Mouse (Mus musculus): ENCODE data around the gene Snx33.
"Not testable (repeated sequence)": the region's sequence is repeated elsewhere in the genome, so short reads cannot be mapped to it uniquely, and the experiment has no call there.

Gene Snx33

DNA sequence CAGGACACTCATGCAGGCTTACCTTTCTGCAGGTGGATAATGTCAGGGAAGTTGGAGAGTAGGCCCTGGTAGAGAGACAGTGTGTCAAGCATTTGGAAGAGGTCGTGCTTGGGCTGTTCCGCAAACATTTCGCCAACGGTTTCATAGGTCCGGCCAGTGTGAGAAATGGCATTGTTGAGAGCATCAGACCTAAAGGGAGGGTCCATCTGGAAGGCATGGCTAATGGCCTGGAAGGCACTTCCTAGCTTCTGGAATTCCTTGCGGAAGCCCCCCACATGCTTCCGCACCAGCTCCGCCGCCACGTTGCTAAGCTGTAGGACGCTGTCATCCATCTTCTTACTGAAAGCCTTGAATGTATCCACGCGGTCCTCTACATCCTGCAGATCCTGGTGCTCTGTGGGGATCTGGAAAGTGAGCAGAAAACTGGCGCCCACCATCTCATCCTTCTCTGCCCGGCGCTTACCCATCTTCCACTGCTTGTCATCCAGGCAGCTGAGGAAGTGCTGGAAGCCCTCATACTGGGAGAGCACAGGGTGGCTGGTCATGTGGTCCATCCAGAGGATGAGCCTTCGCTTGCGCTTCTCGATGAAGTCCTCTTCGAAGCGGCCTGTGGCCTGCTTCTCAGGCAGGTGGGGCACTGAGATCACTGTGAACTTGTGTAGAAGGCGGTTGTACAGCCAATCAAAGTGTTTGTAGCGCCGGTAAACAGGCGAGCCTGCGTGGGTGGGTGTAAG is 2.7 kb downstream of the Snx33 start:
- no peak for DNase-seq

DNA sequence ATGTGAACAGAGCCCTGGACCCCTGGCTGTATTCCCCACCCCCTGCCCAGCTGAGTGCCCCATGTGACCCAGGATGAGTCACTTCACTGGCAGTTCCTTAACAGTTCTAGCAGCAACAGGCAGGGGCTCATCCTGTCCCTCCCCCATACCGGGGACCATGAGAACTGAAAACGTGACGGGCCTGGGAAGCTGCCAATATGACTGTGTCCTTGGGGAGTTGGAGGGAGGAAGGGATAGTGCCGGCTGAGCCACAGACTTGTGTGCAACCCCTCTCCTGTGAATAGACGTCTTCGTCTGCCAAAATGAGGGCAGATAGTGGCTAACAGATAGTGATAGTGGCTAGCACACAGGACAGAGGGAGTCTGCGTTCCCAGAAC is 3.5 kb downstream of the Snx33 start:
- peak; percentile 38 for DNase-seq

DNA sequence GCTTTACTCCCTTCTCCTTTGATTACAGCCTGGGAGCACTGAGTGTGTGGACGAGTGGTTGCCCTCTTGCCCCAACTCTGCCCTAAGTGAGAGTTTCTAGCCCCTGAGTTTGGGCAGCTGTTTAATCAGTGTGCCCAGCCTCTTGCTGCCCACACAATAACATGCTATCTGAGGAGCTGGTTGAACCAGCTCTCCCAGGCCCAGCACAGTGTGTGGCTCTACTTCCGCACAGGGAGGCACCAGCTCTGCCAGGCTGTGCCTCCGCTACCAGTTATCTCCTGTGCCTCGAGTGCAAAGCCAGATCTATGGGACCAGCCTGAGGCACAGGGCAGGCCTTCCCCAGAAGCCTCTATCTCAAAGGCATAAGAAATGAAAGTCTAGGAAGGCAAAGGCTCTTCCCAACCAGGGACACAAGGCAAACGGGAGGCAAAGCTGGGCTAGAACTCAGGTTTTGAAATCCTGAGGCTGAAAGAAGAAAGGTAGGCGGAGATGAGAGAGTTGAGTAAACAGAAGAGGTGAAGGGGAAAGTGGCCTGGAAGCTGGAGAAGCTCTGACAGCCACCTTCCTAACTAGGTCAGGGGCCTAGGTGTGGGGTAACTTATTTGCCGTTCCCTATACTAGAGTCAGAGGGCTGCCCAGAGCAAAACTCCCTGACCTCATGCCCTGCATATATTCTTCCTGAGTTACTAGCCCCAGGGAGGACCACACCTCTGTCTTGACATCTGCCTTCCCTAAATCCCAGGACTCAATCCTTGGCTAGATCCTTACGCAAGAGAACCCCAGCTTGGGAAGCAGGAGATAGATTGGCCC is 4.1 kb downstream of the Snx33 start:
- DNase-seq = no peak

DNA sequence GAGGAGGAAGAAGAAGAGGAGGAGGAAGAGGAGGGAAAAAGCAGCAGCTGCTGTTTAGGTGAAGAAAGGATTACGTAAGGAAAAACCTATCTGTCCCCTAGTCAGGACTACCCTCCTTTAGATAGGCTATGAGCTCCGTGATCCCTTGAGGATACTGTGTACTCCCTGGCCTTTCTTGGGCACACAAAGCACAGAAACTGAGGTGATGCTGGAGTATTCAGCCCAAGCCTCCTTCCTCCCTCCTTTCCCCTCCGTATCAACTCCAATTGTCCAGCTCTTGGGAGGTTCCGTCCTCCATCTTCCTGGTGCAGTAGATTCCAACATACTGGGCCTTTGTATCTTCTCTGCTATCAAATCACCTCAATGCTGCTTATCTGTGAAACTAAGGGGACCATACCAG is 5.4 kb downstream of the Snx33 start:
- no peak for DNase-seq

DNA sequence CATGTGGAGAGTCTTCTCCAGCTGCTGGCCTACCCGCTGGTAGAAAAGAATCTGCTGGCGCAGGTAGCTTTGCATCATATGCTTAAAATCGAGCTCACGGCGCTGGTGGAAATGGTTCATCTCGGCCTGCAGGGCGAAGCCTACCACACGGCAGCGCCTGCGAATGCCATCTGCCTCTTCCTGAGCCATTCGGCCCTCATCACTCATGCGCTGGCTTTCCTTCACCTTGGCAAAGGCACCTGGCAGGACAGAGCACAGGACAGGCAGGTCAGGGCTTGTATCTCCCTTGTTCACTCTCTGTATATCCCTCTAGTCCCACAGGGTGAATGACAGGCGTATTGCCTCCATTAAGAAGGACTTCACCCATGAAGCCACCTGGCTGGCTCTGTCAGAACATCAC is 9.7 kb downstream of the Snx33 start:
- DNase-seq = no peak

DNA sequence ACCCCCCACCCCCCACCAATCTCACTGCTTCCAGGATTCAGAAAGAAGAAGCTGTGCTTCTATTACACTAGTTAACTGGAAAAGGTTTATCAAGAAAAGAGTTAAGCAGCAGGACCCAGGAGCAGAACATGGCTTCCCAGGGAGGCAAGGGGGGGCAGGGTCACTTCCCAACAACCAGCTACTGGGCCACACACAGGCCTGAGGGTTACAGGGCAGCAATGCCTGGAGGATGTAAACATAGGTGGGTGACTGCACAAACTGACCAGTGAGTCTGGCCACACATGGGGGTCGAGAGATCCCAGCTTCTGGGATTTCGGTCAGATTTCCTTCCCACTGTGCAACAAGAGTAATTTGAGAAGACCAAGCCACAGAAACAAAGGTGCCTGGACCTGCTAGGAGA is 11.0 kb downstream of the Snx33 start:
- no peak for DNase-seq

DNA sequence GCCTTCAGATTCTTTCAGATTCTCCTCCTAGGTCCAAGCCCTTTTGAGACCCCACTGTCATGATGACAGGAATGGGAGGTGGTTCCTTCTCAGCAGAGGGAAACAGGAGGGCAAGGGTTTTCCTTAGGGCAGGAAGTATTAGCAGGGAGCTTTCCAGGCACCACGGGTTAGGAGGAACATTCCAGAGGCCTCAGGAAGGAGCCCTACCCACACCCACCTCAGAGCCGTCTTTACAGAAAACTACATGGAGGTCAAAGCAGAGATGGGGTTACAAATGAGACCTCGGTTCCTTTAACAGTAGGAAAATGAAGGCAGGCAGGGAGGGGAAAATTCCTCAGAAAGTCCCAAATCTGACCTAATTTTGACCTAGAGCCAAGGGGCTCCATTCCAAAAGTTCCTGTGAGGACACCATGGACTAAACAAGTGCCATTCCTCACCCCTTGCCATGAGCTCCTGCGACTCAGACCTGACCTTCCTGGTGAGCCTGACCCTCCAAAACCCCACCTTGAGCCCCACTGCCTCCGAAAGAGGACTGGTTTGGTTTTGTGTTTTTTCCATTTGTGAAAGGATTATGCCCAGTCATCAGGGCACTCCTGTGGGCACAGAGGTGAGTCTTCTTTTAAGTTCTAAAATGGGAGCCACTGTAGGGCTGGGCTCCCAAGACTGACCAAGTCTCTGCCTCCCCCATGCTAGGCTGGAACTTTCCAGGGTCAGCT is 12.3 kb downstream of the Snx33 start:
- no peak for DNase-seq

DNA sequence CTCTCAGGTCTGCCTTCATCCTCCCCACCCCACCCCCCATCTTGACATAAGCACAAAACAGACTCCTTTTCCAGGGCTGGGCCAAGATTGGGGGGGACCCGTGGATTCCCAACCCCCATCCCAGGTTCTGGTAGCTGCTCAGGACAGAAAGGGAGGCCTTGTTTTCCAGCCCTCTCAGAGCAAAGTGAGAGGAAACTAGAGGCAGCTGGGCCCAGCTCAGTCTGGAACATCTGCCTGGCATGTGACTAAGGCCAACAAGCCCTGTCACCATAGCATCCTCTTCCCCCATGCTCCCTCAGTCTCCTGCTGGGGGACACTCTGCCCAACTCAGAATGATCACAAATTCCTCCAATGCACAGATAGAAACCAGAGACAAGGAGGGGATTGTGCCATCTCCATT is 13.1 kb downstream of the Snx33 start:
- no peak for DNase-seq

DNA sequence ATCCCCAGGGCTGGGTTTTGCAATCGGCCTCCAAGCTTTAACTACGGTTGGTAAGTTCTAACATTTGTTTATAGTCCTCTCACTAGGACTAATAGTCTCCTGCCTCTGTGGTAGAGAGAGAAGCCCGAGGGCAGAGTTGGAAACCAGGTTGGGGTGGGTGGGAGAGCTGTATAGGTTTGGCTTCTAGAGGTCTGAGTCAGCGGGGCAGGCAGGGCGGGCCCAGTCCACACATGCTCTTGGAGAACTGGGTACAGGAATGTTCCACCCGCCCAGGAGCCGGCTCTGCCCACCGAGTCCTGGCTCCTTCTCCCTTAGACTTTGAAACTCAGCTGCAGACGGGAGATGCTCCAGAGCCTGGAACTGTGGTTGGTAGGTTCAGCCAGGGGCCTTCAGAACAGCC is 14.2 kb downstream of the Snx33 start:
- no peak for DNase-seq

DNA sequence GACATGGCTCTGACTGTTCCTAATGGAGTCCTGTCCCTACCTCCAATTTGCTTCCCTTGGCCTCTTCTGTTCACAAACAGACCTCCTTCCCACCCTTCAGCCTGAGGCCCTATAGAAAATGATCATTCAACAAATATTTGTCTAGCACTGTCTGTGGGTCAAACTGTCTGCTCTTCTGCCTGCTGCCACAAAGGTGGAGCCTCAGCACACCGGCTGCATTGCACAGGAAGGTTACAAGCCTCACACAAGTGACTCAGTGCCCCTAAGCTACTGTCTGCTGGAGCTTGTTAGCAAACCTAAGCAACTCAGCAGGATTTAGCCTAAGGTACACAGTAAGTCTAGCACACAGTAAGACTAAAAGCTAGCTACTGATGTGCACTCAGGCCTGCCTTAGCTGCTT is 17.2 kb downstream of the Snx33 start:
- DNase-seq = no peak

DNA sequence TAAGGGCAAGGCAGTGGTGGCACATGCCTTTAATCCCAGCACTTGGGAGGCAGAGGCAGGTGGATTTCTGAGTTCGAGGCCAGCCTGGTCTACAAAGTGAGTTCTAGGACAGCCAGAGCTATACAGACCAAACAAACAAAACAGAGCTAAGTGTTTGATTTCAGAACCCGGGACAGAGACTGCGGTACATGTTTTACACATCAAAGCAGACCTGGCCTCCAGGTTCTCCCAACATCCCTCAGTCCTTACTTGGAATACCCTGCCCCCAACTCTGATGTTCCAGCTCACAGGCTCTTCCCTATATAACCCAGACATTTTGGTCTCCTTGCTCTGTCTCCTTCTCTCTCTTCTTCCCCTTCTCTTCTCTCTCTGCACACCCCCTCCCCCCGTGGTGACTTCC is 18.2 kb downstream of the Snx33 start:
- DNase-seq = not testable (repeated sequence)

DNA sequence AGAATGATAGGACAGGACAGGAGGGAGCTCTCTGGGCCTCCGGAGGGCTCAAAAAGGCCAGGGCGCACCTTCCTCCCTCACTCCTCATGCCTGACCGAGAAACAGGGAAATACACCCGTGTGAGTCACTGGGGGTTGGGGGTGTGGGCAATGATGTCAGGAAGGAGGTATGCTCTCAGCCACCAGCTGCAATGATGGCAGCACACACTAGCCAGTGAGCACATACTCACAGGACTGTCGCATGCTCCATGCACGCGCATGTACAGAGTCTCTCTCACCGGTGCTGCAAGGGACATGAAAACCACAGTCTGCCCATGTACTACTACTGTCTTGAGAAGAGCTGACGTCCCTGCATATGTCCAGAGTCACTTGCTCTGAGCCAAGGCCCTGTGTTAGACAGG is 20.6 kb downstream of the Snx33 start:
- no peak for DNase-seq

DNA sequence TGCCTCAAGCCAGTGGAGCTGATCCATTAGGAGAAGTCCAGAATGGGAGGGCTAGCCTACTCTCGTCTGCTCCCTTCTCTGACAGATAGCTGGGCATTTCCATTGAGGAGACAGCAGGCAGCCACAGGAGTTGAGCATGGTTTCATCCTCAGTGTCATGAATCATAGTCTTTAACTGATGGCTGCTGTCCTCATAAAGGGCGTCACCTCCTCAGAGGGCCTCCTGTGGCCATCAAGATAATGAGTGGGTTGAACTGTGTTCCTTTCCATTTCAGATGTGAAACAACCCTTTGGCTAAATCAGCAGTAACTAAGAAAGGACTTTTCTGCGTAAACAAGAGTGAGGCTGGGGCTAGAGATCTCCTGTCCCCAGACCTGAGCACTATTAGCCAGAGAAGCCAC is 24.5 kb downstream of the Snx33 start:
- no peak for DNase-seq

DNA sequence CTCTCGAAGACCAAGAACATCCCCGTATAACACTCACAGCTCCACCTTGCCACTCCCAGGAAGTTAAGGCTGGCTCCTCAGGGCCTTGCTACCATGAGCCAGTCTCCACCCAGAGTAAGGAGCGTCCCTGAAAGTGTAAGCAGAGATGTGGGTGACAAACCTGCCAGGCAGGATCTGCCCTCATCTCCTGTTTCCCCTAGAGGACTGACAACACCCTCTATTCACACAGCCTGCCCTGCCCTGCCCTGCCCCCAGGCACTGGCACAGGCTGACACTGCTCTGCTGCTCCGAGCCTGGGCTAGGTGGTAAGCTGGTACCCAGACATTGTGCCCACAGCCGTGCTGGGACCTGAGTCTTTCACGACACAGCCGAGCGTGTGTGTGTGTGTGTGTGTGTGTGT is 27.0 kb downstream of the Snx33 start:
- DNase-seq = no peak

DNA sequence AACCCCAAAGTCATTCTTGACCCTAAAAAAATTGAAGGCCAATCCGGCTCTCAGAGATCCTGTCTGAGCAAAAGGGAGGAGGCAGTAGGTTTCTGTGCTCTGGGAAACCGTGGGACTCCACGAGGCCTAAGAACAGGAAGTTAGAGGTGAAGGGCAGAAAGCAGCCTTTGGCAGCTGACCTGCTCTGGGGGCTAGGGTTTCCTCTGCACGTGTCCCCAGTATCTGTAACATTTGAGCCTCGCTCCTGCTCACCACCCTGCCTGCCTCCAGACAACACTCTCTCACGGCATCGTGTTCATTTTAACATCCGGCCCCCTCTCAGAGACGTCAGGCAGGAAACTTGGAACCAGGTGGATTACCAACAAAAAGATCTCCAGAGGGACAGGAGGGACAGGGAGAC is 27.6 kb downstream of the Snx33 start:
- DNase-seq = no peak

DNA sequence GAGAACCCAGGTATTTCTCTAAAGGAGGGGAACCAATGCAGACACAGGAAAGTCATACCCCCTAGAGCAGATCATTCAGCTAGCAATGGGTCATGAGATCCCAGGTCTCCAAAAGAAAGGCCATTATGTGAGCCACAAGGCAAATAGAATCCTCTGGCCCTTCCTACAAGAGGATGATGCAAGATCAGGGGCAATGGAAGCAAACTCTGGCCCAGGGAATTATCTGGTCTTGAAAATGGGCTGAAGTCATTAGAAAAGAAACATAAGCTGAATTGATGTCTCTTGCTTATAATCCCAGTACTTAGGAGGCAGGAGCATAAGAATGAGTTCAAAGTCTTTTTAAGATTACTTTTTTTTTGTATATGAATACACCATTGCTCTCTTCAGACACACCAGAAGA is 28.1 kb downstream of the Snx33 start:
- DNase-seq = no peak

DNA sequence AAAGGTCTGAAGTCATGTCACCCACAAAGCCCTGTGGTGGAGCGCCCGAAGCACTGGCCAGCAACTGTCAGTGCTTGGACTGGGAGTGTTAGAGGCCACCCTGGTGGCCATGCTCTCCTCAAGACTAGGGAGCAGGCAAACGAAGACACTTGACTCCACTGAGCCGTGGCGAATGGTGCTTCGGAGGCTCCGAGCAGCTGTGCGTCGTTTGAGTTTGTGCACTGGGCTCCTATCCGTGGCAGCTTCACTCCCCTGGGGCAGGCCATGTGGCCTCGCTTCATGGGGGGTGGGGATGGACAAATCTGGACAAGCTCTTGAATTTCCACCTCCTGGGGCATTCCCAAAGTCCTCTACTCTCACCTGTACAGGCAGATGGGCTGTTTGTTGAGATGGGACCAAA is 28.8 kb downstream of the Snx33 start:
- DNase-seq = no peak

DNA sequence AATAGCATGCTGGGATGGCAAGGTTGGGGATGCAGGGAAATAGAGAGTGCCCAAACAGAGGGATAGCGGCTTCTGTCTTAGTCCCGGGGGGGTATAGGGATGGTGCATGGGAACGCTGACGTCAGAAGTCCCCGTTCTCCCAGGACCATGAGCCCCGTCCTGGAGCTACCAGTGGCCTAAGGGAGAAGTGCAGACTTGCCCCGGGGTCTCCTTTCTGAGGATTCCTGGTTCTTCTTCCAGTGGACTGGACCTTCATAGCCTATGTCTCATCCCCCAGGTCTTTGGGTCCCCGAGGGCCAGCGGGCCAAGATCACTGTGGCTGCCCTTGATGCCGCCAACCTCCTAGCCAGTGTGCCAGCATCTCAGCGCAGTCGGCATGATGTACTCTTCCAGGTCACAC is 31.4 kb downstream of the Snx33 start:
- DNase-seq = no peak

DNA sequence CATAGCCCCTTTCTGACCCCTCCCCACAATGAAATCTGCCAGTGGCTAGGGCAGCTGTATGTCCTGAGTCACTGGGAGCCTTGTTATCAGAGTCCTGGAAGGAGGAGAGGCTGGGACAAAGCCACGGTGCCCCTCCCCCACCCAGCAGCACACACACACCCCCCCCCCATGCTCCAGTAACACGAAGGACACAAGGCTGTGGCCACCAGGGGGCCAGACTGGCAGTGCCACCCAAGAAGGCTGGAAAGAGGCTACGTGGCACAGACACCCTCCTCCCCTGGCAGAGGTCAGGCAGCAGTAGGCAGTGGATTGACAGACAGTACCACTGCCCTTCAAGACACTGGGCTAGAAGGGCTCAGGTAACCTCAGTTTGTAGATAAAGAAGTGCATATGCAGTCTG is 34.2 kb downstream of the Snx33 start:
- DNase-seq = no peak

DNA sequence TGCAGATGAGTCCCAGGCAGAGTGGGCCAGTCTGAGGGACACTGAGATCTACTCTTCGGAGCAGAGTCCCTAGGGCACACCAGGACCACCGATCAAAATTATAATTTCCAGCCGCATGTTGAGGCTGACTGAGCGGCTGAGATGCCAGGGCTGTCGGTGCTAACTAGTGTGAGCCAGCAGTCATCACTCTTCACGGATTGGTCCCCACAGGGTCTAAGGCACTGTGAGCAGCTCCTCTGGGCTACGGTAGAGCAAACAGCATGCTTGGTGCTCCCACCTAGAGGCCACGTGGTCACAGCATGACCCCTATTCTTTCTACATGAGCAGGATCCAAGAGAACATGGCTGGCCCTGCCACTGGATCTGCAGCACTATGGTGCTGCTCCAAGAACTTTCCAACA is 34.9 kb downstream of the Snx33 start:
- no peak for DNase-seq

DNA sequence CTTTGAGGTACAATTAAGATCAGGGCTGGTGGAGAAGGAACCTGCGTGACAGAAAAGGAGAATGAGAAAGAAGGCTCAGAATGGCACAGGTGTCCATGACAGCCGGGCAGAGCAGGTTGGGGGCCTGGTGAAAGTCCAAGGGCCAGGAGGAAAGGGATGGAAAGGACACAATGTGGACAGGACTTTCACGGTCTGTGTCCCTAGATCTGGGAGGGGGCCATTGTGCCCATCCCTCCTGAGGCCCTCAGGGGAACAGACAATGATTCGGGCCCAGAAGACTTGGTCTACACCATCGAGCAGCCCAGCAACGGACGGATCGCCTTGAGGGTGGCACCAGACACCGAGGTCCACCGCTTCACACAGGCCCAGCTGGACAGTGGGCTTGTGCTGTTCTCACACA is 36.1 kb downstream of the Snx33 start:
- no peak for DNase-seq

DNA sequence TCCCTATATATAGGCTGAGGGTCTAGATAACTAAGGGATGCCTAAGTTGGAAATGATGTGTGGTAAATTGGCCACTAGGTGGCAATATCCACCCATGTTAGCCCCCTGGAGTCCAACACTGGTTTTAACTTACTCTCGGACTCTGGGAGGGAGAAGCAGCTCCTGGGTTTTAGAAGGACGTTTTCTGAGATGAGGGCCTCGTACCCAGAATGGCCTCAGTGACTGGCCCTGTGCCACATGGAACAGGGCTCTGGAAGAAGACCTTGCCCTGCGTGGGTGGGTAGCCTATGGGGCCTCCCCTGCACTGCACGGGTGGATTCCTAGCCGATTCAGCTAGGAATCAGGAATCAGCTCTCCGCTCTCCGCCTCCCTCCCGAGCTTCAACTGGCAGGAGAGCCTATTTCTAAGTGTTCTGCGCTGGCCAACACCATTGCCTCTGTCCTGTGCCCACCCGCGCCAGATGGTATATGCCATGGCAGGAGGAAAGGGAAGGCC is 36.6 kb downstream of the Snx33 start:
- peak; percentile 81 for DNase-seq

DNA sequence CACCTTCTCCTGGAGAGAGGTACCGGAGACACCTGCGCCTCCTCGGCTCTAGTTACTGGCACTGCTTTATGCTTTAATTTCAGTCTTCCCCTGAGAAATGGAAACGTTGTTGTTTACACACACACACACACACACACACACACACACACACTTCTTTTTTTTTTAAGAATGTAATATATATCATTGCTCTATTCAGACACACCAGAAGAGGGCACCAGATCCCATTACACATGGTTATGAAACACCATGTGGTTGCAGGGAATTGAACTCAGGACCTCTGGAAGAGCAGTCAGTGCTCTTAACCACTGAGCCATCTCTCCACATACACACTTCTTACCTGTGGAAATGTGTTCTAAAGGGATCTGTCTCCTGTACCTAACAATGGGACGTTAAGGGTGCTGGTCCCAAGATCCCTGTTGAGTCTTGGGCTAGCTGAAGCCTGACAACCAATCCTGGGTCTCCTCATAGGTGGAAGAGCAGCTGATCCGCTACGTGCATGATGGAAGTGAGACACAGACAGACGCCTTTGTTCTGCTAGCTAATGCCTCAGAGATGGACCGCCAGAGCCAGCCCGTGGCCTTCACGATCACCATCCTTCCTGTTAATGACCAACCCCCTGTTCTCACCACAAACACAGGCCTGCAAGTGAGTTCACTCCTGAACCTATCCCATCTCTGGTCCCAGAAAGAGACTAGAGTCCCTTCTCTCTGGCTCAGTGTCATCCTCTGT is 37.5 kb downstream of the Snx33 start:
- no peak for DNase-seq

Measured in cerebellum, adult 9-10 months (tissue).